Mouse (Mus musculus) ovary, postnatal 10 days (tissue): ENCODE measurements around the gene Parvg.

Experiments used
- DNase-seq: peaks from one replicate; pipeline ENCODE4 v3.0.0; 2022; ENCODE audit warnings: low spot score

Parvg gene

GRCm38 (mm10) chr15:84305333-84305732 is 18.5 kb upstream of the Parvg start:
- no peak for DNase-seq

GRCm38 (mm10) chr15:84310271-84310670 is 13.6 kb upstream of the Parvg start:
- DNase-seq: no peak

- no peak for DNase-seq
These were observed 12.3 kb upstream of the Parvg start for GRCm38 (mm10) chr15:84311295-84312085.

- no peak for DNase-seq
These were observed 10.8 kb upstream of the Parvg start for GRCm38 (mm10) chr15:84312878-84313565.

GRCm38 (mm10) chr15:84313566-84313878 is 10.3 kb upstream of the Parvg start:
- no peak for DNase-seq

- no peak for DNase-seq
These were observed 9.3 kb upstream of the Parvg start for GRCm38 (mm10) chr15:84314420-84315080.

- DNase-seq: no peak
These were observed 8.4 kb upstream of the Parvg start for GRCm38 (mm10) chr15:84315276-84316046.

GRCm38 (mm10) chr15:84319393-84319792 is 4.4 kb upstream of the Parvg start:
- no peak for DNase-seq

- DNase-seq: no peak
These were observed 2.2 kb upstream of the Parvg start for GRCm38 (mm10) chr15:84321544-84322174.

GRCm38 (mm10) chr15:84324870-84325553 is 1.2 kb downstream of the Parvg start:
- DNase-seq: no peak

GRCm38 (mm10) chr15:84325736-84326135 is 1.9 kb downstream of the Parvg start:
- no peak for DNase-seq

GRCm38 (mm10) chr15:84328870-84329269 is 5.0 kb downstream of the Parvg start:
- DNase-seq: no peak

GRCm38 (mm10) chr15:84329940-84330339 is 6.1 kb downstream of the Parvg start:
- no peak for DNase-seq

- no peak for DNase-seq
These were observed 7.3 kb downstream of the Parvg start for GRCm38 (mm10) chr15:84331066-84331612.

GRCm38 (mm10) chr15:84336281-84336817 is 12.5 kb downstream of the Parvg start:
- no peak for DNase-seq

GRCm38 (mm10) chr15:84337599-84337998 is 13.8 kb downstream of the Parvg start:
- no peak for DNase-seq

GRCm38 (mm10) chr15:84340926-84341325 is 17.1 kb downstream of the Parvg start:
- DNase-seq: no peak

GRCm38 (mm10) chr15:84348769-84349168 is 24.9 kb downstream of the Parvg start:
- DNase-seq: no peak

GRCm38 (mm10) chr15:84349915-84350738 is 26.3 kb downstream of the Parvg start:
- DNase-seq: no peak

GRCm38 (mm10) chr15:84351342-84351741 is 27.5 kb downstream of the Parvg start:
- DNase-seq: no peak
